Mouse (Mus musculus) heart, postnatal 0 days (tissue): Measurements from ENCODE around the gene March8.

Source experiments
- CTCF ChIP-seq: IDR thresholded peaks from 2 replicates; pipeline ENCODE4 v1.5.1; 2016; ENCODE audit warnings: antibody characterized with exemption, control low read depth, low read depth
- EP300 ChIP-seq: IDR thresholded peaks from 2 replicates; pipeline ENCODE4 v1.6.1; 2016; ENCODE audit warnings: antibody characterized with exemption, low read depth

- TF ChIP-seq CTCF (no peak), EP300 (no peak)
These were observed 6.4 kb upstream of the March8 start for GRCm38 (mm10) chr6:116331396-116331795.
